Mouse (Mus musculus) spleen, postnatal 10 days (tissue): ENCODE data around the gene Ankrd36.
"Not testable (repeated sequence)": the region's sequence is repeated elsewhere in the genome, so short reads cannot be mapped to it uniquely, and the experiment has no call there.

Experiments
- DNase-seq, 2 experiments: peaks; one replicate each; pipeline ENCODE4 v3.0.0; 2021 to 2022; ENCODE audit warnings: low spot score in 2 of 2

Ankrd36 gene

GRCm38 (mm10) chr11:5545457-5545856 is 24.0 kb upstream of the Ankrd36 start:
- DNase-seq, result no peak

DNA sequence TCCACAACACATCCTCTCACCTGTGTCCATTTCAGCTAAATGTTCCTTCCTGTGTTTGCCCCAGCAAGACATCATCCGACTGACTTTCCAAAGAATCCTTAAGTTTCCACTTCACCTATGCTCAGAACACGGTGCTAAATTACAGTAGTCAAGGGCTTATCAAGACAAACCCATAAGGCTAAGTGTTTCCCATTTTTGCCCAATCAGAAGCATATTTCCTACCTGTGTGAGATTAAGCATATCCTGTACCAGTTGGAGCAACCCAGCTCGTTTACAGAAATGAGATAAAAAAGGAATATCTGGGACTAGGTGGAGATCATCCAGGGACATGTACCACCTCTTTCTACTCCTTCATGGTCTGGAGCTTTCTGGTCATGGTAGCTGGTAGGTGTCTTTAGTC is 22.8 kb upstream of the Ankrd36 start:
- no peak for DNase-seq

DNA sequence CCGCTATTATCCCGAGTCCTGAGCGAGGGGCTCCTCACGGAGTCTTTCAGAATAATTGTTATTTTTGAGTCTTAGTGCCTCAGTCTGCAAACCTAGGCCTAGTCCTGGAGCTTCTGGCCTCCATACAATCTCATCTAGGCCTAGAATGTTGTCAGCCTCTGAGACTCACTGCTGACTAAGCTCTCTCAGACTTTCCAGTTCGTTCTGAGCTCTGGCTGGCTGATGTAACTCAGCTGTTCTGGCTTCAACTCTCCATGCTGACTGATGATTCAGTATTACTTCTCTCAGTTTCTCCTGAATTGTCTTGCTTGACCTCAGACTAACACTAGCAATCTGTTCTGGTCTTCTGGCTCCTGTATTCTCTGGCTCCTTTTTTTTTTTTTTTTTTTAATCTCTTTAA is 18.1 kb upstream of the Ankrd36 start:
- DNase-seq, result no peak

GRCm38 (mm10) chr11:5551931-5552330 is 17.6 kb upstream of the Ankrd36 start:
- no peak for DNase-seq

DNA sequence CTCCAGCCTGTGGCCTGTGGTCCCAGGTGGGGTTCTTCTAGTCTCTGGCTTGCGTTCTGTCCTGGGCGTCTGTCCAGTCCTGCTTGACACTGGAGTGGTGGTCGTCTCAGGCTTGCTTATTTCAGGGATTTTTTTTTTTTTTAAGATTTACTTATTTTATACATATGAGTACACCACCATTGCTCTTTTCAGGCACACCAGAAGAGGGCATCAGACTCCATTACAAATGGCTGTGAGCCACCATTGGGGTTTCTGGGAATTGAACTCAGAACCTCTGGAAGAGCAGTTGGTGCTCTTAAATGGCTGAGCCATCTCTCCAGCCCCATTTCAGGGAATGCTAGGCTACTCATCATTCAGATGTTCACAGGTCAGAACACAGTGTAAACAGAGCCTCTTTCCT is 9.2 kb upstream of the Ankrd36 start:
- no peak for DNase-seq

DNA sequence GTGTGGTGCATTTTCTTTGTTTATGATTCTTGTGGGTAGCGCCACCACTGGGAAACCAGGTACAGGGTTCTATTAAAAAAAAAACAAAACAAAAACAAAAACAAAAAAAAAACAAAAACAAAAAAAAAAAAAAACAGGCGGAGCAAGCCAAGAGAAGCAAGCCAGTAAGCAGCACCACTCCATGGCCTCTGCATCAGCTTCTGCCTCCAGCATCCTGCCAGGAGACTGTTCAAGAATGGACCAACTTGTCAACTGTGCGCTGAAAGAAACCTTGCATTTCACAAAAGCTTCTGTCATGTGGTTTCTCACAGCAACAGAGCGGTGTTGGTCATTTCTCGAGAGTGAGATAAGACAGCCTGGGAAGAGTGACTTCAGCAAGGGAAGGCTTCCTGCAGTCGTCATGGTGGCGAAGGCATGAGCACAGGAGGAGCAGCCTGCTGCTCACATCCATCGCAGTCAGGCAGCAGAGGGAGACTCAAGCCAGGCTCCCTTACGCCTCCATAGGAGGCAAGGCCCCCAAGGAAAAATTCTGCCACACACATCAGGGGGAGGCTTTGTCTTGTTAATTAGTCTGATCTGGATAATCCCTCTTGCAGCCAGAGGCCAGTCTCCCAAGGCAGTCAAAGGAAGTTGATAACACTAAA is 6.7 kb upstream of the Ankrd36 start:
- no peak for DNase-seq

DNA sequence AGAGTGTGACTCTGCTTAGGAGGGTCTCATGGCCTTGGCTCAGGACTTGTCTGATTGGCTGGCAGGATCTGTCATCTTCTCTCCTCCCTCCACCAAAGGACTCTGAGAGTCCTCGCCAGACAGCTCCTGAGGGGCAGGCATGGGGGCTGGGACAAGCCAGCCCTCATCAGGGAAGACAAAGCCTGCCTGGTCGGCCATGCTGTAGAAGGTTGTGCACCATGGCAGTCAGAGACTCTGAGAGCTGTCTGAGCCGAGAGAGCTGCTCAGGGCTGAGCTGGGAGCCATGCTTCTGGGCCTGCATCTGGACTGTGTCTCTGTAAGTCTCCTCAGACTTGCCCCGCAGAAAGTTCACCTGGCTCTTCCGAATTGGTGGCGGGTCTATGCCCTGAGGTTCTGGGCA is 5.6 kb upstream of the Ankrd36 start:
- no peak for DNase-seq

- no peak for DNase-seq
These were observed 3.9 kb upstream of the Ankrd36 start for GRCm38 (mm10) chr11:5565596-5565995.

DNA sequence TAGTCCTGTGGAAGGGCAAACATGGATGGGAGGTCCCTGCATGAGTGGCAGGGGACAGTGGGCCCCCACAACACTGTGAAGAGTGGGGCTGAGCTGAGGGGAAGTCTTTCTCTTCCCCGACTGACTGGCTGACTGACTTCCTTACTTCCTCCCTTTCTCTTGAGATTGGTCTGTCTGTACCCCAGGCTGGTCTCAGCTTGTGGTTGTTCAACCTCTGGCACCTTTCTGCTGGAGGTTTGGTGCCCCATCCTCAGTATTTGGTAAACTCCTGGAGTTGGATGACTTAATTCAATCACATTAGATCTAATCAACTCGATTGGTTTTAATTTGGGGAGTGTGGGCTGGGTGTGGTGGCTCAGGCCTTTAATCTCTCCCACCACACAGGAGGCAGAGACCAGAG is 3.0 kb upstream of the Ankrd36 start:
- DNase-seq, result no peak

- no peak for DNase-seq
These were observed 1.8 kb upstream of the Ankrd36 start for GRCm38 (mm10) chr11:5567654-5568053.

DNA sequence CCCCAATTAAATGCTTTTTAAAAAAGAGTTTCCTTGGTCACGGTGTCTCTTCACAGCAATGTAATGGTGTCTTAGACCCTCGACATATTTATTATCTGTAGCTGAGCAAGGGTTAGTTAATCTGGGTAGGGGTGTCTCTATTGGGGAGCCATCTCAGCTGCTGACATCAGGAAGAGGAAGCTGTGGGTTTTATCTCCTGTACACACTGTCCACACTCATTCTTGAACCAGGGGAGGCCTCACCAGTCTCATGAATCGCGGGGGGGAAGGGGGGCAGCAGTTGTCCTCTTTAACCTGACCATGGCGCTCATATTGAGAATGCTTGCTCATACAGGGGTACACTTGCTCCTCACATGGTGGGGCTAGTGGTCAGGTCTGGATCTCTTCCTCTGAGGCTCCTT is 1.4 kb upstream of the Ankrd36 start:
- DNase-seq, result no peak

DNA sequence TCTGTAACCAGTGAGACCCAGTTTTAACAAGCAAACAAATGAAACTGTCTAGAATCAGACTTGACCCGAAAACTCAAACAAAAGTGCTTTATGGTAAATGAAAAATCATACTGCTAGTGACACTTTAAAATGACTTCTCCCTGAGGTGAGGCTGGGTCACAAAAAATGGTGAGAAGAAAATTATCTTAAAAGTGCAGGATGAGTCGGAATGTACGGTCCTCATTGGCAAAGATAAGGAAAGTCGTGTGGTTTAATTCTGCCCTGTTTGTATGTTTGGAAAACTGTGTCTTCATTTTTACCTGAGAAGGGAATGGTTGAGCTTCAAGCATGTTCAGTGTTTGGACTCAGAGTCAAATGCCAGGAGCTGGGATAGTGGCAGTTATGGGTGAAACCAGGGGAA is 2.4 kb downstream of the Ankrd36 start:
- DNase-seq, result no peak

DNA sequence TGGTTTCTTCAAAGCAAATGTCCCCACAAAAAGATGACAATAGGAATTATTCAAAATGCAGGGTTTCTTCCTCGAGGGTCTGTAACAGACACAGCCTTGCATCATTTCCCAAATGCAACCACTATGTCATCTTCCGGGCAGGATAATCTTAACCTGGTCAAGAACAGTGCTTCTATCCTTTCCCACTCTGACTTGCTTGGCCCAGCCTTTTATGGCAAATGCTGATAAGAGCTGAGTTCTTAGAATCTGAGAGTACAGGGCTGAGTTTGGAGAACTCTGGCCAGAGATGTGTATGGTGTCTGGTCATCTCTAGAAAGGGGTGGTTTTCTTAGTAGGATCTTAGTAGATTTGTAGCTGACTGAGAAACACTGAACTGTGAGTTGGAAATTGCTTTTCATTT is 4.3 kb downstream of the Ankrd36 start:
- no peak for DNase-seq

DNA sequence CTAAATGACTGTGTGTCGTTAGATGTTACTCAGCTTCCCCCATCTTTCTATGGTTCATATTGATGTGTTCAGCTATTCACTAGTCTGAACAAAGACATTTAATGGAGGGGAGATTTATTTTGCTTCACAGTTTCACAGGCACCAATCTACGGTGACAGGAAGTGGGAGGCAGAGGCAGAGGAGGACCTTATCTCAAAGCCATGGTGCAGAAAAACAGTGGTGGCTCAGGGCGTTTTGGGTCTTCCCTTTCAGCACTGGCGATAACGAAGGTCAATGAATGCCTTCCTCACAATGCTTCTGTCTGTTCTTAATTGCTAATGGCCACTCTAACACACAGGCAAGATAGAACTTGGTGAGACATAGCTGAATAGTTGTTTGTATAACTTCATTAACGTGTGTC is 5.6 kb downstream of the Ankrd36 start:
- no peak for DNase-seq

DNA sequence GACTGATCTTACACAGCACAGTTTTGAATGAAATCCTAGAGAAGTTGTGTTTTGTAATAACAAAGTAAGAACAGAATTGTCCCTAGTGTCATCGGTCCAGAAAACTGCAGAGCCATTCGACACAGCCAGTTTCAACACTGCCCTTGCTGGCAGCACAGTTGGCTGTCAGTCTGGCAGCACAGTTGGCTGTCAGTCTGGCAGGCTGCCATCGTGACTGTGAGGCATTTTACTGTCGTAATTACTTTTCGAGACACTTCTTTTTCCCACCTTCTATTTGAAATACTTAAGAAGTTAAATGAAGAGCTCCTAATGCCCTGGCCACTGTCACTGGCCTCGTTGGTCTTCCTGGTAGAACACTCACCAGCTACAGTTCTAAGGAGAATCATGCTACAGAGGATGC is 22.9 kb downstream of the Ankrd36 start:
- peak in 1 of 2 experiments; percentile 29 for DNase-seq

- no peak for DNase-seq
These were observed 25.9 kb downstream of the Ankrd36 start for GRCm38 (mm10) chr11:5595381-5595791.

- DNase-seq, result no peak
These were observed 26.3 kb downstream of the Ankrd36 start for GRCm38 (mm10) chr11:5595792-5596191.

DNA sequence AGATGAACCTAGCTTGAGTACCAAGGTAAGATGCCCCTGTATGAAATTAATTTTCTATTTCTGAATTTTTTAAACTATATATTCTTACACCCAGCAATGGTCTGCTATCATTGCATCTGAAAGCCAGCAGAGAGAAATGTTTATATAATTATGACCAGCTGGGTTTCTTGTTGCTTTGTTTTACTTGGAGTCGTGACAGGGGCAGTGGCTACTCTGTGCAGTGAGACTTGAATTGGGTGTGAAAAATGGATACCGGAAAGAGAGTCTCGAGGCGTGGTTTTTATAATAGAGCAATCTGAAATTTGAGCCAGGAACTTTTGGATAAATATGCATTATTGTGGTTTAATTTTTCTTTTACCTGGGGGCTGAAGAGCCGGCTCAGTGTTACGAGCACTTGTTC is 27.3 kb downstream of the Ankrd36 start:
- no peak for DNase-seq

GRCm38 (mm10) chr11:5605421-5605820 is 35.9 kb downstream of the Ankrd36 start:
- DNase-seq, result no peak

DNA sequence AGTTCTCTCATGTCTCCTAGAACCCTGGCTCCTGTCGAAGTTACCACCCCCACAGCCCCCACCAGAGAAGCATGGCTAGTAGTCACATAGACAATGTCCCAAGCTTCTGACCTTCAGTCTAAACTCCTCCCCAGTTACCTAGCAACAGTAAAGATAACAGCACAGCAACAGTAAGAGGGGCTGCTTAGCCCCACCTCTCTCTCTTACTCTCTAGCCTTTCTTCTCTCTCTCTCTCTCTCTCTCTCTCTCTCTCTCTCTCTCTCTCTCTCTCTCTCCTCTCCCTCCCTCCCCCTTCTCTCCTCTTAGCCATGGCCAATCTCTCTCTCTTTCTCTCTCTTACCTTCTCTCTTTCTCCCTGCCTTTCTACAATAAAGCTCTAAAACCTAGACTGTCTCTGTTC is 42.4 kb downstream of the Ankrd36 start:
- DNase-seq, result not testable (repeated sequence)

GRCm38 (mm10) chr11:5614453-5614852 is 45.0 kb downstream of the Ankrd36 start:
- no peak for DNase-seq

- no peak for DNase-seq
These were observed 55.6 kb downstream of the Ankrd36 start for GRCm38 (mm10) chr11:5625101-5625500.

GRCm38 (mm10) chr11:5629033-5629432 is 59.5 kb downstream of the Ankrd36 start:
- DNase-seq, result peak; percentile 69 to 88

DNA sequence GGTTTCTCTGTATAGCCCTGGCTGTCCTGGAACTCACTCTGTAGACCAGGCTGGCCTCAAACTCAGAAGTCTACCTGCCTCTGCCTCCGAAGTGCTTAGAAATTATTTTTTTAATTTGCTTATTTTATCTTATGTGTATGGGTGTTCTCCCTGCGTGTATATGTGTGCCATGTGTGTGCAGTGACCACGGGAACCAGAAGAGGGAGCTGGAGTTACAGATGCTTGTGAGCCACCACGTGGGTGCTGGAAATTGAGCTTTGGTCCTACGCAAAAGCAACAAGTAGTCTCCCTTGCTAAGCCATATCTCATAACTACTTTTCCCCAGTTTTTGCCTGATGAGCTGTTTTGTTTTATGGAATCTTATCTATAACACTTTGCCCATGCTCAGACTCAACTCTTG is 73.6 kb downstream of the Ankrd36 start:
- no peak for DNase-seq
